Mouse (Mus musculus): ENCODE measurements at regions not wholly inside any gene's neighbourhood (a gene's known extent, or its start where the extent isn't known, plus 50 kb on each side); places are given as distances from the start of the nearest gene placed in this dataset.

DNA sequence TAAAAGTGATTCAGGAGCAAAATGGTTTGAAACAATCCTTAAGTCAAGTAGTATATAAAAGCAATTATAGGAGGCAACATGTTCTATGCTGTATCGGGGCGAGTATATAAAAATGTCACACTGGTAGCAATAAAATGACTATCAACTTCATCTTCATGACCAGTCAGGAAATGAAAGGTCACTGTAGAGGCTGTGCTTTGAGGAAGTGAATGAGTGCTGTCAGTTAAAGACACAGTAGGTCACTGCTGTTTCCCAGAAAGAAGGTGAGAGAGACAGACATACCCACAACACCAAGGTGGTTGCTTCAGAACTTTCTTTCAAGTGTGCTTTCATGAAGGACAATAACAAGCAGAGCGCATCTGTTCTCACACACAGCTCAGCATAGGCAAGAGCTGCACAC is 292.4 kb downstream of the Cd47 start:
- no peak for DNase-seq

DNA sequence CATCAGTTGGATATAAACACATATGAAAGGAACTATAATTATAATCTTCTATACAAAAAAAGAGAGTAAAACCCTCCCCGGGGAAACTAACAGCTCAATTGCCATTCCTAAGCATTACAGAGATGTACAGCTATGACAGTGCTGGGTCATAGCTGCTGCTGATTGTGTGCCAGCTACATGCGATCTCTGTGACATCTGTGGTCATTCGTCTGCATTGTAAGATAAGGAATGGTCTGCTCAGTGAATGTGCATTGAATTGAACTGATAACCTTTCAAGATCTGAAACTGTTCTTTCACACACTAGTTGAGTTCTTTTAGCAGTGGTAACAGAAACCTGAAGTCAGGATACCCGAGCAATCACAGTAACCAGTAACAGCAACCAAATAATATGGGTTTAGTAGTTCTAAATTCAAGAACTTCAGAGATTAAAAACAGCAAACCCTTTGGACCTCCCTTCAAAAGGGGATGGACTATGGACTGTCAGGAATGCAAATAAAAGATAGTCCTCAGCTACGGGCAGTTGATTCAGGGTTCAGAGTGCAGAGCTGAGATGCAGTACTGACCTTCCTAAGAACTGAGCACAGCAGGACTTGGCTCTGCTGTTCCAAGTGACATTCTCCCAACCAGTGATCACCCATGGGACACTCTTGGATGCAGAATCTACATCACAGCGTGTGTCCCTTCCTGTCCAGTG is 295.7 kb downstream of the Cd47 start:
- DNase-seq = no peak

DNA sequence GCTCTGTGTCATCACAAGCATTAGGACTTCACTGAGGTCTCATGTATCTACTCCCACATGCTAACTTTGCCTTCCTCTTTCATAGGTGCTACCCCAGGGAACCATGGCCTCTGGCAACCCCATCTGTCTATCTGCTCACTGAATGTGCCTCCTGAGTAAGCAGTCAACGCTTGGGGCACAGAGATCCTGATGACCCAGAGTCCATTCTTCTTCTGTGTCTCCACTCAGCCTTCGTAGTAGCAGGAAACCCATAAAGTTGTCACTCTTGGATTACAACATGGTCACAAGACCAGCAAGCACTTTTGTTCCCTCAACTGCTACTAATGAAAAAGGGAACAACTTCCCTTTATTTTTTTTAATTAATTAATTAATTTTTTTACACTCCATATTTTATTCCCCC is 296.2 kb downstream of the Cd47 start:
- no peak for DNase-seq

DNA sequence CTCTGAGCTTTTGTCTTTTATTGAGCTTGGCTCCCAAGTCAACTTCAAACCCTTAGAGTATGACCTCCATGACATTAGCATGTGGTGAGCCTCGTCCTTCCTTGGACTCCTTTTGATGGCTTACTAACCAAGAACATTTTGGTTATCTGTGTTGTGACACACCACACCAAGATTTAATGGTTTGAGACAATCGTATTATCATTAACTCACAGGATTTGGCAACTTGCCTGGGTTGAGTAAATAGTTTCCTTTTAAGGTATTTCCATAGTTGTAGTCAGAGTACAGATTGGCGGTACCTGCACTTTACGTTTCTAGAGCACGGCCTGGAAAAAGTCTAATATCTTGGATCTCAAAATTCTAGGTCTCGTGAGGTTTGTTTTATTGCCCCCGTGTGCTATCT is 303.0 kb downstream of the Cd47 start:
- no peak for DNase-seq

DNA sequence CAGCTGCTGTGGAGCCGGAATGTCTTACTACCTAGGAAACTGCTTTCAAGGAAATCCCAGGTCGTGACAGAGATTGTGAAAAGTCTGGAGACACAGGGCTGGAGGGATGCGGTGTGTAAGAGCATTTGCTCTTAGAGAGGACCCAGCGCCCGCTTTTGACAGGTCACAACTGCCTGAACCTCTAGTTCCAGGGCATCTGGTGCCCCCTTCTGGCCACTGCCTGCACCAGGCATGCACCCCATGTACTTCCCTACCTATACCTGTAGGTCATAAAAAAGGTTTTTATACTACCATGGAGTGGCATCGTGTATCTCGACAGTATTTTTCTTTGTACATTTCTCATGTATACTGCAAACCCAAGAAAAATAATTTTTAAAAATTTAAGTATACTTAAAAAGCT is 314.0 kb downstream of the Bbx start:
- no peak for DNase-seq

DNA sequence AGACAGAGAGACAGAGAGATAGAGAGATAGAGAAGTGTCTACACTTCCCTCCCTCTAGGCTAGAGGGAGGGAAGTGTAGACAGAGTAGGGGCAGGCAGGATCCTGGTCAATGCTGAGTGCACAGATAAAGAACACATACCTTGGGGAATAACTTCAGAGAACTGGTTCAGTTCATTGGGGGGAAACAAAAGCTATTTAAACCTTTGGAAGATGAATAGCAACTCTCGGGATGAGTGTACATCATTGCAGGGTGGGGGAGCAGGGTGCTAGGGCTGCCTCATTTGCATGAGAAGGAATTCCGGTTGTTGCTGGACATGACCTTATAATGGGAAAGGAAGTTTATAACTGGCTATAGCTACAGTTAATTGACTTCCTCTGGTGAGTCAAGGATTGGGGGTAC is 309.7 kb downstream of the Bbx start:
- DNase-seq = no peak

DNA sequence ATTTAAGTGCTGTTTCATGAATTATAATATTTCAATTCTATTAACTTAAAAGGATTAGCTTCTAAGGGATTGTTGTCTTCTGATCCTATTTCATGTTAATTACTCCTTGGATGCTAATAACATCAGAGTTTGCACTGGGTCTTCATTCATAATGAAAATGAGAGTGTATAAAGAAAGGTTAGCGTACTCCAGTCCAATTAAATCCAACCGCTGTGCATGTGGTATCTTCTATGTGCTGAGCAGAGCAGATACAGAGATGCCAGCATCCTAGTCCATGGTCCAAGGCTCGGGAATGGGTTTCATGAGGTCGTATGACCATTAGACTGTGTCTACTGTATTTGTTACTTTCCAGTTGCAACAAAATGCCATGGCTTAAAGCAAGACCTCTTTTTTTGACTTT is 307.5 kb downstream of the Bbx start:
- no peak for DNase-seq

DNA sequence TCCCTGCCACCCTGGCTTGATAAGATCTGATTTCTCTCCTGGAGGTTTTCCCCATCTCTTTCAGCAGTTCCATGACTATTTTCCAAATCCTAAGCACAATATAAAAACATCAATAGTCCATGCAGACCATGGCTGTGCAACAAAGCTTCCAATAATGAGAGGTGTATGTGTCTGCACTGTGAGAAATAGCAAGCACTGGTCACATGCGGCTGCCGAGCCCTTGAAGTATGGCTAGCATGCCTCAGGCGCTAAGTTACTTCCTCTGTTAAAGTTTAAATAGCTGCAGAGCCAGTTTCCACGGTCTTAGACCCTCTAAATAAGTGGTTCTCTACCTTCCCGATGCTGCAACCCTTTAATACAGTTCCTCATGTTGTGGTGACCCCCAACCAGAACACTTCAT is 306.6 kb downstream of the Bbx start:
- no peak for DNase-seq

DNA sequence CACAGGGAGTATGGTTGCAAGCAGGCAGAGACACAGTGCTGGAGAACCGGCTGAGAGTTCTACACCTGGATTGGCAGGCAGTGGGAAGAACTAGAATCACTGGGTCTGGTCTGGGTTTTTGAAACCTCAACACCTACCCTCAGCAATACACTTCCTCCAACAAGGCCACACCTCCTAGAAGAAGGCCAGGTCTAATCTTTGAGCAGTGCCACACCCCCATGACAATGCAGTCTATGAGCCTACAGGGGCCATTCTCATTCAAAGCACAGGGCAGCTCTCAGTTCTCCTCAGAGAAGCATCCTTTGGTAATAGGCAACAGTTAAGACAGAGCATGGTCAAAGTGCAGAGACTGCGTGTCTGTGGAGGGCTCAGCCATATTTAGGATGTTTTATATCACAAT is 300.8 kb downstream of the Bbx start:
- no peak for DNase-seq

Measured in gastrocnemius, postnatal 25 days (tissue).